Mouse (Mus musculus): ENCODE measurements around the gene Gm11492.

GRCm38 (mm10) chr11:87595327-87595841 is 28.9 kb downstream of the Gm11492 start:
- no peak for TF ChIP-seq CTCF (IDR thresholded peaks at IDR 0.05; ENCODE audit: low read depth, low read length)
- TF ChIP-seq POLR2A (IDR thresholded peaks at IDR 0.05; ENCODE audit: insufficient read depth, low read length): no peak
